Mouse (Mus musculus) urinary bladder, postnatal 4 days (tissue): Measurements from ENCODE around the gene Fbxw2.
"Not testable (repeated sequence)": the region's sequence is repeated elsewhere in the genome, so short reads cannot be mapped to it uniquely, and the experiment has no call there.

ENCODE experiments used
- DNase-seq, 2 experiments: peaks; one replicate each; pipeline ENCODE4 v3.0.0; 2021 to 2022; ENCODE audit warnings: low spot score in 2 of 2

The Fbxw2 gene

GRCm38 (mm10) chr2:34812706-34813105 lies 13.4 kb downstream of the Fbxw2 start:
- DNase-seq, result no peak

- DNase-seq, result no peak
Measured at GRCm38 (mm10) chr2:34810775-34811174, 15.3 kb downstream of the Fbxw2 start.

- DNase-seq, result no peak
Measured at GRCm38 (mm10) chr2:34809568-34809967, 16.5 kb downstream of the Fbxw2 start.

DNA sequence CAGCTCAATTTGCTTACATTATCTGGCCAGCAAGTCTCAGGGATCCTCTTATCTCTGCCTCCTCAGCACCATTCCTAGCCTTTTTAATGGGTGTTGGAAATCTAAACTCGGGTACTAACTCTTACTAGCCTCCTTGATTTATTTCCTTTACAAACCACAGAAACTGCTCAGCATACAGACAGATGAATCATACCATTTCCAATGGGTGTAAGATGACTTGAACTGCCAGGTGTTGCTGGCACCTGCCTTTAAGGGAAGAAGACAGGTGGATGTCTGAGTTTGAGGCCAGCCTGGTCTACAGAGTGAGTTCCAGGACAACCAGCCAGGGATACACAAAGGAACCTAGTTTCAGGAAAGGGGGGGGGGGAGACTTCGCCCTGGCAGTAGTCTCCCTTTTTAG lies 18.1 kb downstream of the Fbxw2 start:
- DNase-seq, result no peak

- no peak for DNase-seq
Measured at GRCm38 (mm10) chr2:34805364-34805950, 20.7 kb downstream of the Fbxw2 start.

GRCm38 (mm10) chr2:34804815-34805214 lies 21.3 kb downstream of the Fbxw2 start:
- DNase-seq, result no peak

- no peak for DNase-seq
Measured at GRCm38 (mm10) chr2:34804172-34804571, 21.9 kb downstream of the Fbxw2 start.

DNA sequence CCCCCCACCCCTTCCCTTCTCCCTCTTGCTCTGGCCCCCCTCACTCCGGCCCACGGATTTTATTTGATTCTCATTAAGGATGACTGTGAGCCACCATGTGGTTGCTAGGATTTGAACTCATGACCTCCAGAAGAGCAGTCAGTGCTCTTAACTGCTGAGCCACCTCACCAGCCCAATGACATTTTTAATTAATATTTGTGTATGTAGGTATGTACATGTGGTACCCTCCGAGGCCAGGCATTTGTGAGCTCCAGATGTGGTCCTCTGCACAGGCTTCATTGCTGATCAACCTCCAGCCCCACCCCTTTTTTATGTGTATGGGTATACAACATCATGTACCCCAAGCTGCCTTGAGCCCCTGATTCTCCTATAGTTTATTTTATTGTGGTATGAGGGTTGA lies 22.4 kb downstream of the Fbxw2 start:
- no peak for DNase-seq

DNA sequence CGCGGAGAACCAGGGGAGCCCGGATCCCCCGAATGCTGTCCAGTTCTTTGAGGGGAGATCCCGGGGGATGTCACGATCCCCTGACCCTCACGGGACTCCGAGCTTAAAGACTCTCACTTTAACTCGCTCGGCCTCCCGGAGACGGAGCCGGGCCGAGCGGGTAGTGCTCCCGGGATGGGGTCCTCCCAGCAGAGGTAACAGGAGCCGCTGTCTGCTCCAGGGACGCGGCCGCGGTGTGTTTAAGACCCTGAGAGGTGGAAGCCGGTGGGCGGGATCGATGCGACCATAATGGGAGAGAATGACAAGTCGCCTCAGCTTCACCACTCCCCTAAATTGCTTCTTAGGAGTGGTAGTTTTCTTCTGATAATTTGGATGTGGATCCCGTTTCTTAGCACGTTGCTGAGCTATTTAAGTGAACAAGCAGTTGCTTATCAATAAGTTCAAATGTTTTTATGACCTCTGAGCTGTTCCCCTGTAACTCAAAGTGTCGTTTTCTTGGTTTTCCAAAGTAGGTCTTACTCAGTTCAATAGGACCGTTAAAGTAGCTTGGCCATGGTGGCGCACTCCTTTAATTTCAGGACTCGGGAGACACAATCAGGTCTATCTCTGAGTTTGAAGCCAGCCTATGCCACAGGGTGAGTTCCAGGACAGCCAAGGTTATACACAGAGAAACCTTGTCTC lies 23.4 kb downstream of the Fbxw2 start:
- peak in 1 of 2 experiments; percentile 29 for DNase-seq

- DNase-seq, result peak; percentile 95 to 97
Measured at GRCm38 (mm10) chr2:34801516-34802482, 24.3 kb downstream of the Fbxw2 start.

DNA sequence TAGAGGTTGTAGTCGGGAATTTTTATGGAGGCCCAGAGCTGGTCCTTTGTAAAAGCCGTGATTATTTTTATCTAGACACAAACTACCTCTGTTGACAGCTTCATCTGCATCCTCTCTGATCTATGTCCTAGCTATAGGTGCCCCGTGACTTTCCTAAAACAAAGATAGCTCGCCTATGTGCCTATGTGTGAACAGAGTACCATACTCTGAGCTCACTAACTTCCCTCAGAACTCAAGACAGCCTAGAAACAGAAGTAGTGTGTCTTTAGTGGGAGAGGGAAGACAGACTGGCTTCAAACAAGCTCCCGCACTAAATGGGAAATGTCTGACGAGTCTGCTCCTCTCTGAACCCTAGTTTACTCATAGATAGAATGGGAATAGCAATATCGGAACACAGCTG lies 25.7 kb downstream of the Fbxw2 start:
- DNase-seq, result no peak

DNA sequence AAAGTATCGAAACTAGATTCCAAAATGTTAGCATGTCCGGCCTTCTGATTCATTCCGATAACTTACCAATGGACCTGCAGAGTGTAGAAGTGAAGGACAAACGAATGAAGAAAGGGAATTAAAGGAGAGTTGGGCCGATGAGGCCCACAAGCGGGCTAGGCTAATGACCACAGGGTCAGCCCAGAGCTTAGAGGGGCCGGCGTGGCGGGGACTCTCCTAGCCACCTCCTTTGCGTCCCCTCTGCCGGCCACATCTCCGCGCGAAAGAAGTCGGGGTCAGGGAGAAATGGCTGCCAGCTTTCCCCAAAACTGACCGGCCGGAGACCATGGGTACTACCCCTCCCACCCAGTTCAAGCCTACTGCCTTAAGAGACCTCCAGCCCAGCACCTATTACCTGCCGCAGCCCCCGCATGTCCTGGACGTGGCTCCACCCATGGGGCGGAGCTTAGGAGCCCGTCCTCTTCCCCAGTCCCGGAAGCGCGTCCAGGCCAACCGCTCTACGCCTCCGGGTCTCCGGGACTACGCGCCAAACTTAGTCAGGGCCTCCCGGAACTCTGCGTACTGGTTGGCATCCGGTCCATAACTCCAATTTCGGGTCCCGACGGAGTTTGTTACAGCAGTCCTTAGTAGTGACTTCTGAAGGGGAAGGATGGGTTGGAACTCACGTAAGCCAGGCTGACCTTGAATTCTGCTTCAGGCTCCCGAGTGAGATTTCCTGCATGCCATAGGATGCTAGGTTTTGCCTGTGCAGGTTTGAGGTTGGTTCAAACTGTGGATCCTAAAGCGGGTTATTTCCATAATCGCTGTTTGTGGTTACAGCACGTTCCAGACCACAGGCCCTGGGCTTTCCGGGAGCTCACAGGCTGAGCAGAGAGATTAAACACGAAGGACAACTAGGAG lies 26.5 kb downstream of the Fbxw2 start, which contains the start of gene Rabepk:
TSS of gene Rabepk (minus strand) at position 556 of the 900 bp plus-strand sequence.
- DNase-seq, result peak; percentile 75 to 83

DNA sequence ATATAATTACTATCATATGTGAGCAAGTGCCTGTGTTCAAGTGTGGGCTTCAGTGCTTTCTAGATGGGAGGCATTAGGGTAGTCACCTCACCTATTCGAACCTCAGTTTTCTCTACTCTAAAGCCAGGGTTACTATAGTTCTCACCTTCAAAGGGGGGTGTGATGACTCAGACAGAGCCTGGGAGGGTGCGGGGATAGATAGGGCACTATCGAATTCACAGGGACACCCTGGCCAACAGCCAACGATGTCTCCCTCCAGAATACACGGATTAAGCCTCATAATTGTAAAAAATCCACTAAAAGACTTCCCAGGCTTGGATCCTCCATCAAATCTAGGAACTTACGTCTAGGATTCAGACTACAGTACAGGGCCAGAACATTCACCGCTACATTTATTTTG lies 30.7 kb downstream of the Fbxw2 start:
- DNase-seq, result no peak

DNA sequence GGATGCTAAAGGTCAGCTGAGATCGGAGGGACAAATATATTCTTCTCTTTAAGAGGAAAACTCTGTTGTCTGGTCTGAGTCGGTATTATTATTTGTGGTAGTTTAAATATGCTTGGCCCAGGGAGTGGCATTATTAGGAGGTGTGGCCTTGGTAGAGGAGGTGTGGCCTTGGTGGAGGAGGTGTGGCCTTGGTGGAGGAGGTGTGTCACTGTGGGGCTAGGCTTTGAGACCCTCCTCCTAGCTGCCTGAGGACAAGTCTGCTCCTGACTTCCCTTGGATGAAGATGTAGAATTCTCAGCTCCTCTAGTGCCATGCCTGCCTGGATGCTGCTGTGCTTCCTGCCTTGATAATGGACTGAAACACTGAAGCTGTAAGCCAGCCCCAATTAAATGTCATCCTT lies 31.6 kb downstream of the Fbxw2 start:
- no peak for DNase-seq

GRCm38 (mm10) chr2:34792543-34792942 lies 33.6 kb downstream of the Fbxw2 start:
- DNase-seq, result not testable (repeated sequence)

- DNase-seq, result no peak
Measured at GRCm38 (mm10) chr2:34790282-34790681, 35.8 kb downstream of the Fbxw2 start.

DNA sequence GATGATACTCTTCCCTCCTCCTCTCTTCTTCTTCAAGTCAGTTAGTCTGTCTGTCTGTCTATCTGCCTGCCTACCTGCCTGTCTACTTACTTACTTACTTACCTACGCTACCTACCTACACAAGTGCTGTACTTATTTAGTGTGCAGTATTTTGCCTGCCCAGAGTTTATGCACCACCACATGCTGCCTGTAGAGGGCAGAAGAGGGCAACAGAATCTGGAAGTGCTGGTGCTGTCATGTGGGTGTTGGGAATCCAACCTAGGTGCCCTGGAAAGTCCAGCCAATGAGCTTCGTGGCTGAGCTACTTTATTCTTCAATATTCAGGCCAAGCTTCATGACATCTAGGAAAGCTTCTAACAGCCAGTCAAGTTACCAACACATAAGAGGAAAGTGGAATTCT lies 42.0 kb downstream of the Fbxw2 start:
- DNase-seq, result no peak

DNA sequence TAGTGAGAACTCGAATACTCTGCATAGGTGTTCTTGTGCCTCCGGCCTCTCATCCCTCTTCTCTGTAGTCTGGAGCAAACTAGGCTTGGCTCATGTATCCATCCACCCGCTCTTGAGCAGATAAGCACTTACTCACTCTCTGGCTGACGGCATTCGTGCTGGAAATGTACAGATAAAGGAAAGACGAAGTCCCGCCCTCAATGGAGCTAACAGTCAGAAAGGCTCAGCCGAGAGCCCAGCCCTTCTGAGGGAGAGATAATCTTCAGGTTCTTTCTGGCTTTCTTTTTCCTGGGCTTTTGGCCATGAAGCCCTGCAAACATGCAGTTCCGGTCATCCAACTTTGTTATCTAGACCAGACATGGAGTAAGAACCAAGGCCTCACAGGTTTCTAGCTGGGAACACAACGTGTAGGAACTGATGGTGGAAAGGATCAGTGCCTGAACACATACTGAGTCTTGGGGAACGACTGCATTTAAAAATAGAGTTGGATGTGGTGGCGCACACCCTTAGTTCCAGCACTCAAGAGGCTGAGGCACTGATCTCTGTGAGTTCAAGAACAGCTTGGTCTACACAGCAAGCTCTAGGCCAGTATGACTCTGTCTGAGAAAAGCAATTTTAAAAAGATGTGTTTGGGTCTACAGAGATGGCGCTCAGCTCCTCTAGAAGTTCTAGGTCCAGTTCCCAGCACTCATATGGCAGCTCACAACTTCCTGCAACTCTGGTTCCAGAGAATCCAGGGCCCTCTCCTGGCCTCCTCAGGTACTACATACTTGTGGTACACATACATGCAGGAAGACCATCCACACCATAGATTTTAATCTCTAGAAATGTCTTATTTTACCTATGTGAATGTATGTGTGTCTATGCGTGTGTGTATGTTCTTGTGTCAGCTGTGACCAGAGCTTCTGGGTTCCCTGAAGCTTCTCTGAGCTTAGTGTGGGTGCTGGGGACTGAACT lies 42.8 kb downstream of the Fbxw2 start:
- DNase-seq, result no peak

DNA sequence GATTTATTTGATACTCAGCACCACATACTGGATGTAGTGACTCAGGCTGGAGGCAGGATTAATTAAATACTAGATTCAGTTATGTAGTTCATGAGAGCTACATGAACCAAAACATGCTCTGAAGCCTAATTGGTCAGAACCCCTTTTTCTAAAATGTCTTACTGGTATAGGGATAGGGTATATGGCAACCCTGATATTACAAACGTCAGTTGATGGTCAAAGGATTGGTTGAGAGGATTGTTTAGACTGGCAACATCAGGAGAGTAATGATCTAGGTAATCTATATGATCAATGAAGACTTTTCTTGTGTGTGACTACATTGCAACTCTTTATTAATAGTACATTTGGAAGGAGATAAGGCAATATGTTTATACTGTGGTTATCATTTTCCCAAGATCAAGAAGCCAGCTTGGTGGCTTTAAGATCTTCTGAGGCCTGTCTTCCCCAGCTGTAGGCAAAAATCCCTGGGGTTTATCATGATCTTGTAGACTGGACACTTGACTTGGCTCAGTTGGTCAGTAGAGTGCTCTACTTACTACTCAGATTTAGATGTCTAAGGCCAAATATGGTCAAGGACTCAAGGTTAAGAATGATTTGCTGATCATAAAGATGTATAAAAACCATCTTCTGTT lies 48.8 kb downstream of the Fbxw2 start:
- DNase-seq, result no peak

- no peak for DNase-seq
Measured at GRCm38 (mm10) chr2:34774493-34774892, 51.6 kb downstream of the Fbxw2 start.
